Mouse (Mus musculus) intestine, embryonic 14.5 days (tissue): ENCODE data around the gene Luzp1. TPM values are rescaled to one million over a fixed set of nuclear protein-coding genes. Genes with fewer than 3 reads are reported as not detected.
A peak's percentile ranks its signal among the peaks of the same experiment; 100 is the strongest.

ENCODE experiments used
- ATAC-seq: fragments of 200-750 bp; cut with Nextera tagmentation; replicated peaks from 2 replicates; pipeline ENCODE4 v1.8.0; 2017; ENCODE audit warnings: low read depth, moderate number of reproducible peaks, moderate TSS enrichment, moderate library complexity; ENCODE audit not compliant: low FRiP score, low TSS enrichment
- DNase-seq: peaks from one replicate; pipeline ENCODE4 v3.0.0-alpha.2; 2018; ENCODE audit warnings: low spot score
- H3K27ac ChIP-seq: fragments of 300-500 bp; sonication (generic); 2 replicates; pipeline ENCODE4 v1.5.1; 2014; ENCODE audit warnings: low read depth, mild to moderate bottlenecking, control low read depth
- H3K27me3 ChIP-seq: fragments of 300-500 bp; sonication (generic); replicated peaks from 2 replicates; pipeline ENCODE4 v1.6.1; 2014; ENCODE audit warnings: low read length, control low read depth; ENCODE audit not compliant: control insufficient read depth, insufficient read depth
- H3K36me3 ChIP-seq: fragments of 300-500 bp; sonication (generic); 2 replicates; pipeline ENCODE4 v1.6.1; 2014; ENCODE audit warnings: low read length, control low read depth; ENCODE audit not compliant: control insufficient read depth, insufficient read depth
- H3K4me1 ChIP-seq: fragments of 300-500 bp; sonication (generic); replicated peaks from 2 replicates; pipeline ENCODE4 v1.6.1; 2014; ENCODE audit warnings: low read length, control low read depth, mixed read lengths; ENCODE audit not compliant: control insufficient read depth, insufficient read depth
- H3K4me2 ChIP-seq: fragments of 300-500 bp; sonication (generic); 2 replicates; pipeline ENCODE4 v1.6.1; 2014; ENCODE audit warnings: low read length
- H3K4me3 ChIP-seq: fragments of 300-500 bp; sonication (generic); 2 replicates; pipeline ENCODE4 v1.5.1; 2014; ENCODE audit warnings: low read depth, low read length, control low read depth, mixed read lengths
- H3K9ac ChIP-seq: fragments of 300-500 bp; sonication (generic); 2 replicates; pipeline ENCODE4 v1.6.1; 2014; ENCODE audit warnings: mild to moderate bottlenecking, low read length
- H3K9me3 ChIP-seq: fragments of 300-500 bp; sonication (generic); 2 replicates; pipeline ENCODE4 v1.6.1; 2016; ENCODE audit warnings: low read length, control low read depth; ENCODE audit not compliant: control insufficient read depth
- WGBS: fragments of 180-500 bp; shearing (Covaris S2); extraction: QIAGEN DNeasy Blood & Tissue Kit; methylation state at CpG from one replicate; pipeline ENCODE4 v1.1.7; 2014; 5-methylcytosine and 5-hydroxymethylcytosine counted together
- polyA plus RNA-seq: library from polyadenylated mRNA; unstranded; fragments of >200 nt; fragmentation: Nextera tagmentation; extraction: Ambion mirVana; gene quantifications from 2 replicates; pipeline ENCODE4 v1.2.1, GENCODE M21; 2014

The Luzp1 gene
- polyA plus RNA-seq, 1 experiment from 2014 or later = 112 TPM

- DNase-seq (no peak), ATAC-seq (no peak)
- Histone ChIP-seq H3K4me1 (no peaks in the 10 kb centered on the region), H3K36me3 (peaks cover 96% of the 10 kb centered on the region), H3K9me3 (no peaks in the 10 kb centered on the region), H3K27ac (no peak overlapping the region), H3K9ac (no peak overlapping the region), H3K4me2 (no peak overlapping the region), H3K27me3 (no peaks in the 10 kb centered on the region), H3K4me3 (no peak overlapping the region)
- WGBS = 86% methylated on average over 6 of the region's 6 CpGs
Measured at GRCm38 (mm10) chr4:136562755-136563154, 93.2 kb downstream of the Luzp1 start.

- DNase-seq = no peak
- peaks cover 88% of the 10 kb centered on the region for H3K36me3 ChIP-seq
- no peak overlapping the region for H3K9ac ChIP-seq
- ATAC-seq = no peak
- no peaks in the 10 kb centered on the region for H3K27me3 ChIP-seq
- WGBS = 79% methylated on average over 3 of the region's 3 CpGs
- H3K27ac ChIP-seq = no peak overlapping the region
- H3K4me1 ChIP-seq = no peaks in the 10 kb centered on the region
- H3K4me2 ChIP-seq = no peak overlapping the region
- no peak overlapping the region for H3K4me3 ChIP-seq
- no peaks in the 10 kb centered on the region for H3K9me3 ChIP-seq
Measured at GRCm38 (mm10) chr4:136568629-136569028, 99.1 kb downstream of the Luzp1 start.

GRCm38 (mm10) chr4:136569998-136570397 lies 100.4 kb downstream of the Luzp1 start:
- DNase-seq (no peak), ATAC-seq (no peak)
- Histone ChIP-seq H3K4me2 (no peak overlapping the region), H3K9me3 (no peaks in the 10 kb centered on the region), H3K4me1 (no peaks in the 10 kb centered on the region), H3K27me3 (no peaks in the 10 kb centered on the region), H3K36me3 (peaks cover 74% of the 10 kb centered on the region), H3K9ac (no peak overlapping the region), H3K27ac (no peak overlapping the region), H3K4me3 (no peak overlapping the region)

GRCm38 (mm10) chr4:136581885-136582284 lies 112.3 kb downstream of the Luzp1 start:
- Histone ChIP-seq H3K4me1 (0 out of 2 replicates have a peak, but pooled peaks cover 4% of the 10 kb centered on the region), H3K36me3 (peaks cover 2% of the 10 kb centered on the region), H3K4me2 (no peak overlapping the region), H3K27me3 (no peaks in the 10 kb centered on the region), H3K9me3 (no peaks in the 10 kb centered on the region), H3K9ac (no peak overlapping the region), H3K27ac (no peak overlapping the region), H3K4me3 (no peak overlapping the region)
- DNase-seq = no peak
- WGBS = 85% methylated on average over 3 of the region's 3 CpGs
- ATAC-seq = no peak

- H3K9me3 ChIP-seq = no peaks in the 10 kb centered on the region
- H3K4me3 ChIP-seq = no peak overlapping the region
- H3K36me3 ChIP-seq = peaks cover 17% of the 10 kb centered on the region; the same call in 1 of the 2 replicates
- H3K27me3 ChIP-seq = no peaks in the 10 kb centered on the region
- 0 out of 2 replicates have a peak, but pooled peaks cover 4% of the 10 kb centered on the region for H3K4me1 ChIP-seq
- no peak overlapping the region for H3K4me2 ChIP-seq
- 87% methylated on average over 4 of the region's 4 CpGs for WGBS
- H3K27ac ChIP-seq = no peak overlapping the region
- no peak for DNase-seq
- no peak overlapping the region for H3K9ac ChIP-seq
- ATAC-seq = no peak
Measured at GRCm38 (mm10) chr4:136587221-136587827, 117.8 kb downstream of the Luzp1 start.

GRCm38 (mm10) chr4:136588003-136588402 lies 118.4 kb downstream of the Luzp1 start:
- H3K27ac ChIP-seq = no peak overlapping the region
- H3K4me3 ChIP-seq = no peak overlapping the region
- DNase-seq = no peak
- no peak overlapping the region for H3K9ac ChIP-seq
- H3K4me1 ChIP-seq = 0 out of 2 replicates have a peak, but pooled peaks cover 2% of the 10 kb centered on the region
- no peaks in the 10 kb centered on the region for H3K27me3 ChIP-seq
- H3K36me3 ChIP-seq = peaks cover 23% of the 10 kb centered on the region; the same call in 1 of the 2 replicates
- 86% methylated on average over 4 of the region's 4 CpGs for WGBS
- ATAC-seq = no peak
- no peaks in the 10 kb centered on the region for H3K9me3 ChIP-seq
- no peak overlapping the region for H3K4me2 ChIP-seq

GRCm38 (mm10) chr4:136592111-136592510 lies 122.5 kb downstream of the Luzp1 start:
- Histone ChIP-seq H3K36me3 (peaks cover 23% of the 10 kb centered on the region; the same call in 1 of the 2 replicates), H3K27me3 (no peaks in the 10 kb centered on the region), H3K9ac (no peak overlapping the region), H3K27ac (no peak overlapping the region), H3K4me2 (no peak overlapping the region), H3K4me3 (no peak overlapping the region), H3K4me1 (no peaks in the 10 kb centered on the region), H3K9me3 (no peaks in the 10 kb centered on the region)
- ATAC-seq (0 out of 2 replicates have a peak, but pooled peaks have one; percentile 32), DNase-seq (no peak)
- 53% methylated on average over 4 of the region's 4 CpGs for WGBS

- DNase-seq = no peak
- peaks cover 23% of the 10 kb centered on the region; the same call in 1 of the 2 replicates for H3K36me3 ChIP-seq
- ATAC-seq = no peak
- no peak overlapping the region for H3K27ac ChIP-seq
- H3K9ac ChIP-seq = no peak overlapping the region
- no peak overlapping the region for H3K4me3 ChIP-seq
- no peak overlapping the region for H3K4me2 ChIP-seq
- no peaks in the 10 kb centered on the region for H3K9me3 ChIP-seq
- 0 out of 2 replicates have a peak, but pooled peaks cover 3% of the 10 kb centered on the region for H3K4me1 ChIP-seq
- no peaks in the 10 kb centered on the region for H3K27me3 ChIP-seq
- WGBS = 80% methylated on average over 2 of the region's 2 CpGs
Measured at GRCm38 (mm10) chr4:136594006-136594405, 124.4 kb downstream of the Luzp1 start.

GRCm38 (mm10) chr4:136595221-136595620 lies 125.7 kb downstream of the Luzp1 start:
- no peak overlapping the region for H3K9ac ChIP-seq
- 82% methylated on average over 6 of the region's 6 CpGs for WGBS
- H3K27me3 ChIP-seq = no peaks in the 10 kb centered on the region
- 0 out of 2 replicates have a peak, but pooled peaks cover 3% of the 10 kb centered on the region for H3K4me1 ChIP-seq
- H3K4me3 ChIP-seq = no peak overlapping the region
- no peak overlapping the region for H3K4me2 ChIP-seq
- peaks cover 19% of the 10 kb centered on the region; the same call in 1 of the 2 replicates for H3K36me3 ChIP-seq
- DNase-seq = no peak
- no peaks in the 10 kb centered on the region for H3K9me3 ChIP-seq
- H3K27ac ChIP-seq = no peak overlapping the region
- ATAC-seq = no peak
